Mouse (Mus musculus): Measurements from ENCODE around the gene Nsd2. TPM values are rescaled to one million over a fixed set of nuclear protein-coding genes. Genes with fewer than 3 reads are reported as not detected.

Gene Nsd2
- total RNA-seq, 1 experiment: 39.2 TPM

- peaks cover 0 to 2% of the 10 kb centered on the region in 2 experiments; a peak in 1 of 4 replicates for H3K4me1 ChIP-seq (ENCODE audit: control insufficient read depth in 2 of 2, insufficient read depth in 2 of 2, low read length in 2 of 2, poor library complexity in 1 of 2)
- peak overlapping the region; percentile 88 to 98 for H3K4me3 ChIP-seq (ENCODE audit: insufficient read depth in 1 of 2, low read depth in 1 of 2, low read length in 2 of 2, poor library complexity in 1 of 2, severe bottlenecking in 1 of 2)
- TF ChIP-seq ZC3H11A (IDR thresholded peaks at IDR 0.05; ENCODE audit: borderline replicate concordance, low read depth, low read length): no peak
- no peak for TF ChIP-seq ZNF384 (IDR thresholded peaks at IDR 0.05; ENCODE audit: low read depth, low read length)
- no peak for TF ChIP-seq HCFC1 (IDR thresholded peaks at IDR 0.05; ENCODE audit: borderline replicate concordance, insufficient read depth, low read length)
- H3K27ac ChIP-seq (ENCODE audit: insufficient read depth, low read depth, low read length, poor library complexity, severe bottlenecking): no peak overlapping the region
- in situ Hi-C loops (cut with MboI; ENCODE audit: low sequenced_read_pairs in 2 of 2, unreplicated experiment in 2 of 2): no loop called here
- H3K9me3 ChIP-seq (ENCODE audit: control insufficient read depth, insufficient read depth, low read depth, low read length): no peaks in the 10 kb centered on the region
- no peak for DNase-seq (ENCODE audit: low read depth, low spot score)
- H3K36me3 ChIP-seq (ENCODE audit: control insufficient read depth, insufficient read depth, low read length, poor library complexity, severe bottlenecking): no peaks in the 10 kb centered on the region
- H3K9ac ChIP-seq (ENCODE audit: insufficient read depth, low read depth, low read length, poor library complexity, severe bottlenecking): peak overlapping the region; percentile 47; the same call in 1 of the 2 replicates
Observed at GRCm38 (mm10) chr5:33782999-33783390, 37.5 kb upstream of the Nsd2 start.

DNA sequence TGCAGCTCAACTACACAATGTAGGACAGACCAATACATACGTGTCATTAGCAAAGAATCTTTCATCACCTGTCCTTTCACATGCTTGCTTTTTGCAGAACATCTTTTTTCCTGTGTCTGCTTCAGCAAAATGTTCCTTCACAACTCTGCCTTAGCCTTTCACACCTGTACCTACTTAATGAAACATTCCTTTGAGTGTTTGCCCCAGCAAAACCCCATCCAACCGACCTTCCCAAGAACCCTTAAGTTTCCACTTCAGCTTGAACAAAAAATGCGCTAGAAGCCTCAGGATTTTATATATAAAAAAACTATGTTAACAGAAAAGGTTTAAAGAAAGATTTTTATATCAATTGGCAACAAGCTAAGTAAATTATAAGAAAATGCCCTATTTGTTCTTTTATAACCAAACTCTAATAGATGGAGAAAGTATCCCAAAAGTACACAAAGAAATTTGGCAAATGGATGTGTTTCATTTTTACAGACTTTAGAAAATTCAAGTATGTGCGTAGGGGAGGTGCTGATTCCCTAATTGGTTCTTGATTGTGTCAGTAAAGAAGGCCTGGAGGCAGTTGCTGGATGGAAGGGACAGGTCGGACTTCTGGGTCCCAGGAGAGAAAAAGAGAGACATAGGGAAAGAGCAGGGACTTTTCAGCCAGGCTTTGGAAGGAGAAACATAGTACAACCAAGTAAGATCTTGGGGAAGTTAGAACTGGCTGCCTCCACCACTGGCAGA is 28.4 kb upstream of the Nsd2 start:
- no peak for TF ChIP-seq MAFK (IDR thresholded peaks at IDR 0.05; ENCODE audit: insufficient read depth, low read depth, low read length)
- TF ChIP-seq ZNF384 (IDR thresholded peaks at IDR 0.05; ENCODE audit: low read depth, low read length): no peak
- no peak for TF ChIP-seq HCFC1 (IDR thresholded peaks at IDR 0.05; ENCODE audit: borderline replicate concordance, insufficient read depth, low read length)
- TF ChIP-seq ZC3H11A (IDR thresholded peaks at IDR 0.05; ENCODE audit: borderline replicate concordance, low read depth, low read length): no peak
- no peak for TF ChIP-seq CHD2 (IDR thresholded peaks at IDR 0.05; ENCODE audit: low read depth, low read length)
- in situ Hi-C loops (cut with MboI; ENCODE audit: low sequenced_read_pairs in 2 of 2, unreplicated experiment in 2 of 2): no loop called here
- Histone ChIP-seq H3K36me3 (ENCODE audit: control insufficient read depth, insufficient read depth, low read length, poor library complexity, severe bottlenecking) (no peaks in the 10 kb centered on the region), H3K9ac (ENCODE audit: insufficient read depth, low read depth, low read length, poor library complexity, severe bottlenecking) (no peak overlapping the region), H3K9me3 (ENCODE audit: control insufficient read depth, insufficient read depth, low read depth, low read length) (no peaks in the 10 kb centered on the region), H3K4me1 (ENCODE audit: control insufficient read depth in 2 of 2, insufficient read depth in 2 of 2, low read length in 2 of 2, poor library complexity in 1 of 2) (no peaks in the 10 kb centered on the region), H3K4me3 (ENCODE audit: insufficient read depth in 1 of 2, low read depth in 1 of 2, low read length in 2 of 2, poor library complexity in 1 of 2, severe bottlenecking in 1 of 2) (no peak overlapping the region), H3K27ac (ENCODE audit: insufficient read depth, low read depth, low read length, poor library complexity, severe bottlenecking) (no peak overlapping the region)
- DNase-seq (ENCODE audit: low read depth, low spot score): no peak

GRCm38 (mm10) chr5:33803337-33803736 is 17.2 kb upstream of the Nsd2 start:
- Histone ChIP-seq H3K4me1 (ENCODE audit: control insufficient read depth in 2 of 2, insufficient read depth in 2 of 2, low read length in 2 of 2, poor library complexity in 1 of 2) (no peaks in the 10 kb centered on the region), H3K9me3 (ENCODE audit: control insufficient read depth, insufficient read depth, low read depth, low read length) (no peaks in the 10 kb centered on the region), H3K27ac (ENCODE audit: insufficient read depth, low read depth, low read length, poor library complexity, severe bottlenecking) (no peak overlapping the region), H3K9ac (ENCODE audit: insufficient read depth, low read depth, low read length, poor library complexity, severe bottlenecking) (no peak overlapping the region), H3K4me3 (ENCODE audit: insufficient read depth in 1 of 2, low read depth in 1 of 2, low read length in 2 of 2, poor library complexity in 1 of 2, severe bottlenecking in 1 of 2) (no peak overlapping the region), H3K36me3 (ENCODE audit: control insufficient read depth, insufficient read depth, low read length, poor library complexity, severe bottlenecking) (no peaks in the 10 kb centered on the region)
- no peak for DNase-seq (ENCODE audit: low read depth, low spot score)
- no peak for TF ChIP-seq MAFK (IDR thresholded peaks at IDR 0.05; ENCODE audit: insufficient read depth, low read depth, low read length)
- TF ChIP-seq ZNF384 (IDR thresholded peaks at IDR 0.05; ENCODE audit: low read depth, low read length): no peak
- no peak for TF ChIP-seq HCFC1 (IDR thresholded peaks at IDR 0.05; ENCODE audit: borderline replicate concordance, insufficient read depth, low read length)
- TF ChIP-seq CHD2 (IDR thresholded peaks at IDR 0.05; ENCODE audit: low read depth, low read length): no peak
- no peak for TF ChIP-seq ZC3H11A (IDR thresholded peaks at IDR 0.05; ENCODE audit: borderline replicate concordance, low read depth, low read length)
- in situ Hi-C loops (cut with MboI; ENCODE audit: low sequenced_read_pairs in 2 of 2, unreplicated experiment in 2 of 2): no loop called here

GRCm38 (mm10) chr5:33811519-33811918 is 9.0 kb upstream of the Nsd2 start:
- Histone ChIP-seq H3K9me3 (ENCODE audit: control insufficient read depth, insufficient read depth, low read depth, low read length) (no peaks in the 10 kb centered on the region), H3K4me3 (ENCODE audit: insufficient read depth in 1 of 2, low read depth in 1 of 2, low read length in 2 of 2, poor library complexity in 1 of 2, severe bottlenecking in 1 of 2) (no peak overlapping the region), H3K9ac (ENCODE audit: insufficient read depth, low read depth, low read length, poor library complexity, severe bottlenecking) (no peak overlapping the region), H3K36me3 (ENCODE audit: control insufficient read depth, insufficient read depth, low read length, poor library complexity, severe bottlenecking) (no peaks in the 10 kb centered on the region), H3K27ac (ENCODE audit: insufficient read depth, low read depth, low read length, poor library complexity, severe bottlenecking) (no peak overlapping the region), H3K4me1 (ENCODE audit: control insufficient read depth in 2 of 2, insufficient read depth in 2 of 2, low read length in 2 of 2, poor library complexity in 1 of 2) (peaks cover 0 to 2% of the 10 kb centered on the region in 2 experiments; a peak in 1 of 4 replicates)
- TF ChIP-seq ZNF384 (IDR thresholded peaks at IDR 0.05; ENCODE audit: low read depth, low read length) (no peak), HCFC1 (IDR thresholded peaks at IDR 0.05; ENCODE audit: borderline replicate concordance, insufficient read depth, low read length) (no peak), MAFK (IDR thresholded peaks at IDR 0.05; ENCODE audit: insufficient read depth, low read depth, low read length) (no peak), ZC3H11A (IDR thresholded peaks at IDR 0.05; ENCODE audit: borderline replicate concordance, low read depth, low read length) (no peak), CHD2 (IDR thresholded peaks at IDR 0.05; ENCODE audit: low read depth, low read length) (no peak)
- in situ Hi-C loops (cut with MboI; ENCODE audit: low sequenced_read_pairs in 2 of 2, unreplicated experiment in 2 of 2): no loop called here
- DNase-seq (ENCODE audit: low read depth, low spot score): no peak

Data from ES-E14 (cell line).